Mouse (Mus musculus): ENCODE results near the gene Tmigd1. TPM values are rescaled to one million over a fixed set of nuclear protein-coding genes. Genes with fewer than 3 reads are reported as not detected.

The Tmigd1 gene
- polyA plus RNA-seq, 1 experiment, result 146 TPM

DNA sequence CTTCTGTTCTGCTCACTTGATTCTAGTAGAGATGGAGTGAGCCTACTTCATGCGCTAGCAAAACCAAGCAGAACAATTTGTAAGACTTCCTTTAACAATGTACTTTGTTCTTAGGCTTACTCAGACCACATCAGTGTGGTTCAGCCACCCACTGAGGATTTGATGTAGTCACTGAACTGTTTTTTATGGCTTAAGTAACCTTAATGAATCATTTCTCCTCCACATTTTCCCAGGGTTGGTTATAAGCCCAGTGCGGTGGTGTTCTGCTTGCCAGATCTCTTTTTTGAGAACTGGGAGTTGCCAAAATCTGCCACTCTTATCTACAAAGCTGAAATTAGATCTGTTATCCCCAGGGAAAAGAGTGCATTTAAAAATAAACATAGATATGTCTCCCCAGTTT is 51.6 kb downstream of the Tmigd1 start:
- WGBS, result 64% methylated on average over 2 of the region's 2 CpGs
- DNase-seq (ENCODE audit: low read depth, low spot score), result no peak

DNA sequence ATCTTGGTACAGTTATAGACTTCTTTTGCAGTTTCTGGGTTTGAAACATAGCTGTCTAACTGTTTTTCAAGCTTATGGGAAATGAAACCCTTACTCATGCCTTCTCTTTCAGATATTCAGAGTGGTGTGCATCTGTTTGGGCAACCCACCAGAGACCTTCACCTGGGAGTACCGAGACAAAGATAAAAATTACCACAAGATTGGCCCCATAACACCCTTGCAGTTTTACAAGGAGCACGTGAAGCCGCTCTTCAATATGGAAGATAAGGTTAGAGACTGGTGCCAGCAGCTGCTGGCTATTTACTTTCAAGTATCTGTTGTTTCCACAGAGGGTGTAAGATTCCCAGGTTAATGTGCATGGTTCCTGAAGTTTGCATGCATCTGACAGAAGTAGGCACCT is 63.7 kb downstream of the Tmigd1 start:
- WGBS, result 90% methylated on average over 3 of the region's 3 CpGs
- no peak for DNase-seq (ENCODE audit: low read depth, low spot score)

Other genes with a start within 250 kb of the Tmigd1 start
- 0.09 and 0.25 TPM in 2 replicates for gene Bhlha9, start 229.7 kb upstream of the Tmigd1 start, polyA plus RNA-seq (2012; rRNA removed)
- 1.1 and 1.4 TPM in 2 replicates for gene Trarg1, start 222.4 kb upstream of the Tmigd1 start, polyA plus RNA-seq (2012; rRNA removed)
- 15.9 and 21.9 TPM in 2 replicates for gene Gosr1, start 138.6 kb upstream of the Tmigd1 start, polyA plus RNA-seq (2012; rRNA removed)
- 17.5 and 22.4 TPM in 2 replicates for gene Cpd, start 55.1 kb upstream of the Tmigd1 start, polyA plus RNA-seq (2012; rRNA removed)
- gene Blmh, start 22.6 kb downstream of the Tmigd1 start, polyA plus RNA-seq (2012; rRNA removed), result 18.8 and 20.2 TPM in 2 replicates
- gene Slc6a4, start 96.4 kb downstream of the Tmigd1 start, polyA plus RNA-seq (2012; rRNA removed), result 41.2 and 108 TPM in 2 replicates
- 0.92 and 1.1 TPM in 2 replicates for gene Nsrp1, start 176.3 kb downstream of the Tmigd1 start, polyA plus RNA-seq (2012; rRNA removed)